Mouse (Mus musculus): ENCODE results near the gene Ezh1. TPM values are rescaled to one million over a fixed set of nuclear protein-coding genes. Genes with fewer than 3 reads are reported as not detected.
"Not testable (repeated sequence)": the region's sequence is repeated elsewhere in the genome, so short reads cannot be mapped to it uniquely, and the experiment has no call there.

The Ezh1 gene
- total RNA-seq, 1 experiment from 2014 or later, result 42.6 TPM

- ATAC-seq (replicated peaks; ENCODE audit: insufficient number of reproducible peaks, low FRiP score, low TSS enrichment, poor library complexity, severe bottlenecking), result no peak
Observed at GRCm38 (mm10) chr11:101161551-101161950, 64.7 kb downstream of the Ezh1 start.

GRCm38 (mm10) chr11:101160981-101161505, 65.2 kb downstream of the Ezh1 start:
- ATAC-seq (replicated peaks; ENCODE audit: insufficient number of reproducible peaks, low FRiP score, low TSS enrichment, poor library complexity, severe bottlenecking), result not testable (repeated sequence)

GRCm38 (mm10) chr11:101160151-101160550, 66.1 kb downstream of the Ezh1 start:
- ATAC-seq (replicated peaks; ENCODE audit: insufficient number of reproducible peaks, low FRiP score, low TSS enrichment, poor library complexity, severe bottlenecking), result not testable (repeated sequence)

GRCm38 (mm10) chr11:101155728-101156371, 70.4 kb downstream of the Ezh1 start, which contains the start of gene Tubg2:
Tubg2 (plus strand) TSS chr11:101155907.
- no peak for ATAC-seq (replicated peaks; ENCODE audit: insufficient number of reproducible peaks, low FRiP score, low TSS enrichment, poor library complexity, severe bottlenecking)

- ATAC-seq (replicated peaks; ENCODE audit: insufficient number of reproducible peaks, low FRiP score, low TSS enrichment, poor library complexity, severe bottlenecking), result no peak
Observed at GRCm38 (mm10) chr11:101155151-101155550, 71.1 kb downstream of the Ezh1 start.

- ATAC-seq (replicated peaks; ENCODE audit: insufficient number of reproducible peaks, low FRiP score, low TSS enrichment, poor library complexity, severe bottlenecking), result no peak
Observed at GRCm38 (mm10) chr11:101154648-101155047, 71.6 kb downstream of the Ezh1 start.

- ATAC-seq (replicated peaks; ENCODE audit: insufficient number of reproducible peaks, low FRiP score, low TSS enrichment, poor library complexity, severe bottlenecking), result no peak
Observed at GRCm38 (mm10) chr11:101152825-101153224, 73.4 kb downstream of the Ezh1 start.

- ATAC-seq (replicated peaks; ENCODE audit: insufficient number of reproducible peaks, low FRiP score, low TSS enrichment, poor library complexity, severe bottlenecking), result no peak
Observed at GRCm38 (mm10) chr11:101151063-101151462, 75.2 kb downstream of the Ezh1 start.

GRCm38 (mm10) chr11:101149178-101150105, 76.8 kb downstream of the Ezh1 start:
- ATAC-seq (replicated peaks; ENCODE audit: insufficient number of reproducible peaks, low FRiP score, low TSS enrichment, poor library complexity, severe bottlenecking), result no peak

- ATAC-seq (replicated peaks; ENCODE audit: insufficient number of reproducible peaks, low FRiP score, low TSS enrichment, poor library complexity, severe bottlenecking), result no peak
Observed at GRCm38 (mm10) chr11:101148751-101149150, 77.5 kb downstream of the Ezh1 start.

- ATAC-seq (replicated peaks; ENCODE audit: insufficient number of reproducible peaks, low FRiP score, low TSS enrichment, poor library complexity, severe bottlenecking), result no peak
Observed at GRCm38 (mm10) chr11:101146377-101146776, 79.9 kb downstream of the Ezh1 start.

- ATAC-seq (replicated peaks; ENCODE audit: insufficient number of reproducible peaks, low FRiP score, low TSS enrichment, poor library complexity, severe bottlenecking), result peak; percentile 72
Observed at GRCm38 (mm10) chr11:101143338-101144225, 82.7 kb downstream of the Ezh1 start.

GRCm38 (mm10) chr11:101142215-101142967, 83.9 kb downstream of the Ezh1 start:
- ATAC-seq (replicated peaks; ENCODE audit: insufficient number of reproducible peaks, low FRiP score, low TSS enrichment, poor library complexity, severe bottlenecking), result no peak

Other genes with a start within 250 kb of the Ezh1 start
- gene Atp6v0a1, start 217.0 kb downstream of the Ezh1 start, total RNA-seq (2017), result 26.0 to 42.7 TPM (median 37.5 TPM) in 3 replicates
- 5.6 to 14.8 TPM (median 9.9 TPM) in 3 replicates for gene Naglu, start 156.5 kb downstream of the Ezh1 start, total RNA-seq (2017)
- gene Hsd17b1, start 148.1 kb downstream of the Ezh1 start, total RNA-seq (2017), result 0.68 TPM in 1 of 3 replicates, not detected in the others
- gene Coasy, start 143.9 kb downstream of the Ezh1 start, total RNA-seq (2017), result 11.4 to 16.6 TPM (median 16.1 TPM) in 3 replicates
- gene Mlx, start 139.2 kb downstream of the Ezh1 start, total RNA-seq (2017), result 61.7 to 74.7 TPM (median 71.4 TPM) in 3 replicates
- gene Psmc3ip, start 131.0 kb downstream of the Ezh1 start, total RNA-seq (2017), result 5.0 to 6.2 TPM in 2 of 3 replicates, not detected in the other
- gene Retreg3, start 106.6 kb downstream of the Ezh1 start, total RNA-seq (2017), result 57.9 to 79.4 TPM (median 63.0 TPM) in 3 replicates
- gene Tubg1, start 106.5 kb downstream of the Ezh1 start, total RNA-seq (2017), result 8.2 to 25.6 TPM (median 11.0 TPM) in 3 replicates
- gene Tubg2, start 70.6 kb downstream of the Ezh1 start, total RNA-seq (2017), result not detected in 3 replicates
- gene Cntnap1, start 55.9 kb downstream of the Ezh1 start, total RNA-seq (2017), result 0.21 to 0.95 TPM (median 0.68 TPM) in 3 replicates
- 2.2 to 6.3 TPM (median 4.0 TPM) in 3 replicates for gene Plekhh3, start 55.1 kb downstream of the Ezh1 start, total RNA-seq (2017)
- gene Ccr10, start 51.0 kb downstream of the Ezh1 start, total RNA-seq (2017), result 0.38 TPM in 1 of 3 replicates, not detected in the others
- gene Ramp2, start 19.6 kb upstream of the Ezh1 start, total RNA-seq (2017), result not detected in 3 replicates
- gene Vps25, start 27.2 kb upstream of the Ezh1 start, total RNA-seq (2017), result 42.7 to 62.9 TPM (median 53.8 TPM) in 3 replicates
- gene Wnk4, start 34.1 kb upstream of the Ezh1 start, total RNA-seq (2017), result 0.11 to 1.7 TPM (median 0.19 TPM) in 3 replicates
- 1.8 to 3.2 TPM in 2 of 3 replicates, not detected in the other for gene Cntd1, start 52.5 kb upstream of the Ezh1 start, total RNA-seq (2017)
- gene Coa3, start 52.7 kb upstream of the Ezh1 start, total RNA-seq (2017), result 18.8 to 43.1 TPM (median 26.8 TPM) in 3 replicates
- gene Becn1, start 75.8 kb upstream of the Ezh1 start, total RNA-seq (2017), result 266 to 274 TPM (median 274 TPM) in 3 replicates
- gene Psme3, start 89.8 kb upstream of the Ezh1 start, total RNA-seq (2017), result 51.0 to 74.7 TPM (median 73.3 TPM) in 3 replicates
- 0.53 to 3.6 TPM (median 1.8 TPM) in 3 replicates for gene Aoc2, start 98.6 kb upstream of the Ezh1 start, total RNA-seq (2017)
- not detected in 3 replicates for gene Aoc3, start 104.1 kb upstream of the Ezh1 start, total RNA-seq (2017)
- gene G6pc, start 141.1 kb upstream of the Ezh1 start, total RNA-seq (2017), result not detected in 3 replicates
- 15.4 to 24.5 TPM (median 20.8 TPM) in 3 replicates for gene Aarsd1, start 191.2 kb upstream of the Ezh1 start, total RNA-seq (2017)
- 5.1 TPM in 1 of 3 replicates, not detected in the others for gene Gm27029, start 198.3 kb upstream of the Ezh1 start, total RNA-seq (2017)
- gene Rundc1, start 198.6 kb upstream of the Ezh1 start, total RNA-seq (2017), result 5.2 to 9.8 TPM (median 8.1 TPM) in 3 replicates
- 2.7 TPM in 1 of 3 replicates, not detected in the others for gene Ptges3l, start 198.9 kb upstream of the Ezh1 start, total RNA-seq (2017)
- gene Rpl27, start 215.8 kb upstream of the Ezh1 start, total RNA-seq (2017), result 465 to 1,168 TPM (median 1,010 TPM) in 3 replicates
- gene Ifi35, start 221.9 kb upstream of the Ezh1 start, total RNA-seq (2017), result 65.6 to 68.1 TPM (median 67.1 TPM) in 3 replicates
- not detected in 3 replicates for gene Rnd2, start 238.5 kb upstream of the Ezh1 start, total RNA-seq (2017)
- gene Vat1, start 239.8 kb upstream of the Ezh1 start, total RNA-seq (2017), result 13.9 to 14.1 TPM (median 13.9 TPM) in 3 replicates

Data from monocyte, adult 5-6 weeks (primary cell).